Mouse (Mus musculus) hindlimb bud, embryonic 11.5 days (tissue): ENCODE measurements around the gene Olfr806.

Experiments
- DNase-seq: peaks from one replicate; pipeline ENCODE4 v3.0.0-alpha.2; 2012; ENCODE audit warnings: low read depth, low spot score; ENCODE audit errors: extremely low spot score

The Olfr806 gene

DNA sequence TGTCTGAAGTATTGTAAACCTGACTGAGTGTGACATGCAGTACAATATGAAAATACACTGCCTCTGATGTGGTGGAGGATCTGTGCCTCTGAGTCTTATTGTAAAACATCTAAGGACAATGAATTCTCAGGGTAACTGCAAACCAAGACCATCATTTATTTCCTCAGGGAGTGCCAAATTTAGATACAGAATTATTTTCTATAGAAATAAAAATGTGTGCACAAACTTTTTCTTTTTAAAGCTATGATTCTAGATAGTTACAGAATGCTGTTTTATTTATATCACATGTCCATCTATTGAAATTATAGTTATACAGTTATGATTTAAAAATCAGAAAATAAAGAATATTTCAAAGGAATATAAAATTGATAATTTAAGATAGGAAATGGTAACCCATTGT, at the start of gene Olfr806:
Gene Olfr806, minus strand, starts transcription at position 101 of the 400 bp plus-strand sequence.
- DNase-seq = no peak

GRCm38 (mm10) chr10:129778123-129778522, 36.4 kb upstream of the Olfr806 start:
- DNase-seq = no peak

- no peak for DNase-seq
These were observed 32.6 kb upstream of the Olfr806 start, which contains the start of gene Olfr809 for GRCm38 (mm10) chr10:129774338-129774737. Gene Olfr809, plus strand, starts transcription at chr10:129774638.

DNA sequence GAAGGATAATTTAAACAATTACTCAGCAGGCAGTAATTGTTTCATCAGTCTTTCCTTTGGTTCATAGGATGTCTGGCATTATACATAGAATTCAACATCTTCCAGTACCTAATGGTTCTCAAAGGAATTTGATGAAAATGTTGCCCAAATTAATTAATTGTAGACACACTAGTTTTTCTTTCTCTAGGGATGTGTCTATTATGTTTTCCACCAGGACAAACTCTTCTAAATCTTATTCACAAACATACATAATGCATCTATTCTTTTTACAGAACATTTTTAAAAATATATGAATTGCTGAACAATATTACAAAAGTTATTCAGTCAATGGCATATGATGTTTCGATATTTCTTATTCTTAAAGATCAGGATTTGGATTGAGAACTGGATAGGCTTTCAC, 23.5 kb upstream of the Olfr806 start, which contains the start of gene Olfr808:
Gene Olfr808, plus strand, starts transcription at position 301 of the 400 bp plus-strand sequence.
- no peak for DNase-seq

- DNase-seq = no peak
These were observed 16.0 kb upstream of the Olfr806 start, which contains the start of gene Olfr807 for GRCm38 (mm10) chr10:129757693-129758092. Gene Olfr807, minus strand, starts transcription at chr10:129757793.

DNA sequence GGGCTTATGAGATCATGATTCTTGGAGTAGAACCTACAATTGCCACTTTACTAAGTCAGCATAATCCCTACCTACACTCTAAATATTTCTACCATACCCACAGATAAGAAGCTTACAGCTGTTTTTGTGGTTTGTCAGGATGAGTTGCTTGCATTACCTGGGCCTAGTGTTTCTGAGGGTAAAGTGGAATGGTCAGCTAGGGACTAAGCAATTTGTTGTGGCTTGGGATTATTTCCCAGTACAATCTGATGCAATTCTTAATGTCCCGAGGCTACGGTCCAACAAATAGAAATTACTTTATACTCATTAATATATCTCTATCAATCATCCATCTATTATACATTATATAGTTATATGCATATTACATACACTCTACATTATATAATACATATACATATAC, 12.4 kb downstream of the Olfr806 start, which contains the start of gene Olfr805:
Gene Olfr805, minus strand, starts transcription at position 101 of the 400 bp plus-strand sequence.
- DNase-seq = no peak

DNA sequence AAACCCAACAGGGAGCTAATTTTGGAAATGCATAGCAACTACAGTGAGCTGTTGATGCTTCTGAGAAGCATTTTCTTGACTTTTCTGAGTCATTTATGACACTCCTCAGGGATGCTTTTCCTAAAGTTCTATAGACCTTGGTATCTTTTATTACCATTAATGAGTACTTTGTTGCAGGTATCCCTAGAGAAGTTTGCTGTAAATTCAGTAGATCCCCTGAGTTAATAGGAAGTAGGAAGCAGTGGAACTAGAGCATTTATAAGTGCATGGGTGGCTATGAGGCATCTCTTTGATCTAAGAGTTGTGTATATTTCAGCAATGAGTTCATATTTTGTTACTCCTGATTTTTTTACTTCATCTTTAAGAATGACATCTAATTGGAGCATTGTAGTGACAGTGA, 38.8 kb downstream of the Olfr806 start, which contains the start of gene Olfr804:
Gene Olfr804, plus strand, starts transcription at position 301 of the 400 bp plus-strand sequence.
- no peak for DNase-seq

GRCm38 (mm10) chr10:129694186-129694585, 47.5 kb downstream of the Olfr806 start, which contains the start of gene Olfr803:
Gene Olfr803, minus strand, starts transcription at chr10:129694286.
- DNase-seq = no peak

- DNase-seq = no peak
These were observed 53.7 kb downstream of the Olfr806 start, which contains the start of gene Olfr802 for GRCm38 (mm10) chr10:129688069-129688468. Gene Olfr802, minus strand, starts transcription at chr10:129688169.
